Mouse (Mus musculus) liver, embryonic 14.5 days (tissue): ENCODE measurements at regions not wholly inside any gene's neighbourhood (a gene's known extent, or its start where the extent isn't known, plus 50 kb on each side); places are given as distances from the start of the nearest gene placed in this dataset.

Source experiments
- ATAC-seq: fragments of 200-750 bp; cut with Nextera tagmentation; 2 replicates; pipeline ENCODE4 v1.8.0; 2017; ENCODE audit warnings: moderate number of reproducible peaks, mild to moderate bottlenecking, moderate library complexity; ENCODE audit not compliant: insufficient read depth
- DNase-seq, 3 experiments: peaks; one replicate each; pipeline ENCODE4 v3.0.0-alpha.2; 2012 to 2013; ENCODE audit warnings: low read depth in 3 of 3, low spot score in 3 of 3
- H3K27ac ChIP-seq: fragments of 300-500 bp; sonication (generic); 2 replicates; pipeline ENCODE4 v1.5.1; 2014; ENCODE audit warnings: moderate library complexity, mild to moderate bottlenecking, control low read depth, inconsistent platforms
- H3K27me3 ChIP-seq: fragments of 300-500 bp; sonication (generic); 2 replicates; pipeline ENCODE4 v1.6.1; 2014; ENCODE audit warnings: mild to moderate bottlenecking, low read length, moderate library complexity; ENCODE audit not compliant: control insufficient read depth, insufficient read depth
- H3K36me3 ChIP-seq: fragments of 300-500 bp; sonication (generic); replicated peaks from 2 replicates; pipeline ENCODE4 v1.6.1; 2014; ENCODE audit warnings: low read depth; ENCODE audit not compliant: control insufficient read depth, insufficient read depth
- H3K4me1 ChIP-seq, 2 experiments: fragments of 200-500 bp in 1 of 2; fragments of 300-500 bp in 1 of 2; sonication (generic) in 1 of 2; replicated peaks; 2 replicates each; pipeline ENCODE4 v1.6.1; 2012 to 2014; ENCODE audit warnings: antibody characterized with exemption in 1 of 2, inconsistent platforms in 1 of 2, low read length in 1 of 2; ENCODE audit not compliant: control insufficient read depth in 2 of 2, insufficient read depth in 2 of 2
- H3K4me2 ChIP-seq: fragments of 300-500 bp; sonication (generic); 2 replicates; pipeline ENCODE4 v1.6.1; 2014; ENCODE audit warnings: low read depth, mild to moderate bottlenecking, control low read depth, moderate library complexity
- H3K4me3 ChIP-seq, 2 experiments: fragments of 200-500 bp in 1 of 2; fragments of 300-500 bp in 1 of 2; sonication (generic) in 1 of 2; 2 replicates each; pipeline ENCODE4 v1.5.1; 2012 to 2014; ENCODE audit warnings: low read depth in 2 of 2, low read length in 2 of 2, mild to moderate bottlenecking in 2 of 2, control low read depth in 1 of 2, inconsistent platforms in 1 of 2, moderate library complexity in 1 of 2; ENCODE audit not compliant: insufficient read depth in 1 of 2
- H3K9ac ChIP-seq: fragments of 300-500 bp; sonication (generic); replicated peaks from 2 replicates; pipeline ENCODE4 v1.6.1; 2014; ENCODE audit warnings: mild to moderate bottlenecking, control low read depth, moderate library complexity
- H3K9me3 ChIP-seq: fragments of 300-500 bp; sonication (generic); 2 replicates; pipeline ENCODE4 v1.6.1; 2016; ENCODE audit warnings: low read length, mixed read lengths; ENCODE audit not compliant: control insufficient read depth
- CTCF ChIP-seq: IDR thresholded peaks from 2 replicates; pipeline ENCODE4 v1.5.1; 2016; ENCODE audit warnings: antibody characterized with exemption, low read depth, control low read depth
- EP300 ChIP-seq: IDR thresholded peaks from 2 replicates; pipeline ENCODE4 v1.6.1; 2016; ENCODE audit warnings: antibody characterized with exemption, low read depth
- WGBS: fragments of 180-500 bp; shearing (Covaris S2); extraction: QIAGEN DNeasy Blood & Tissue Kit; methylation state at CpG from one replicate; pipeline ENCODE4 v1.1.7; 2014; ENCODE audit not compliant: insufficient replicate concordance; 5-methylcytosine and 5-hydroxymethylcytosine counted together

GRCm38 (mm10) chr1:6984226-6984625 is 2176.5 kb downstream of the Gm37988 start:
- no peak overlapping the region for H3K27ac ChIP-seq
- H3K4me2 ChIP-seq = no peak overlapping the region
- no peaks in the 10 kb centered on the region for H3K4me1 ChIP-seq
- no peaks in the 10 kb centered on the region for H3K9me3 ChIP-seq
- no peak overlapping the region for H3K4me3 ChIP-seq
- H3K9ac ChIP-seq = no peak overlapping the region
- H3K36me3 ChIP-seq = no peaks in the 10 kb centered on the region
- DNase-seq (no peak), ATAC-seq (no peak)
- H3K27me3 ChIP-seq = no peaks in the 10 kb centered on the region
- WGBS = 73% methylated on average over 1 of the region's 1 CpGs
- TF ChIP-seq EP300 = no peak

- H3K27ac ChIP-seq = no peak overlapping the region
- no peaks in the 10 kb centered on the region for H3K9me3 ChIP-seq
- no peaks in the 10 kb centered on the region for H3K27me3 ChIP-seq
- ATAC-seq (no peak), DNase-seq (no peak)
- H3K4me1 ChIP-seq = no peaks in the 10 kb centered on the region
- no peak for TF ChIP-seq EP300
- no peak for TF ChIP-seq CTCF
- no peaks in the 10 kb centered on the region for H3K36me3 ChIP-seq
- H3K9ac ChIP-seq = no peak overlapping the region
- no peak overlapping the region for H3K4me3 ChIP-seq
- no peak overlapping the region for H3K4me2 ChIP-seq
Observed at GRCm38 (mm10) chr1:6997611-6998010, 2189.9 kb downstream of the Gm37988 start.

DNA sequence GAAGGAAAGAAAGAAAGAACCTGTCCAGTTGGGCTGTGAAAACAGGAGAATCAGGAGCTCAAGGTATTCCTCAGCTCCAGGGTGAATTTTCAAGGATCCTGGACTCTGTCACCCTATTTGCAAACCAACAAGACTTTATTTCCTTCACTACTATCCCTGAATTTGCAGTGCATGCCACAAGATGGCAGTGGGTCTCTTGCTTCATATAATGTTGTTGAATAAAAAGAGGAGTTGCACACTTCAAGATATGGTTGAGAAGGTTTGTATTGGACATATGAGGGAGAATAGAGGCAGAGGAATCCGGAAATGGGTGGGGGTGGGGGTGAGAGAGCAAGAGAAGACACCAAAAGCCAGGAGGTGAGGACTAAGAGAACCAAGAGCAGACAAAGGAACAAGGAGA is 2202.5 kb downstream of the Gm37988 start:
- ATAC-seq (no peak), DNase-seq (no peak)
- Histone ChIP-seq H3K4me3 (no peak overlapping the region), H3K4me1 (no peaks in the 10 kb centered on the region), H3K27ac (no peak overlapping the region), H3K9ac (no peak overlapping the region), H3K27me3 (no peaks in the 10 kb centered on the region), H3K4me2 (no peak overlapping the region), H3K36me3 (no peaks in the 10 kb centered on the region), H3K9me3 (no peaks in the 10 kb centered on the region)
- TF ChIP-seq CTCF (peak; percentile 5; the same call in 1 of the 2 replicates), EP300 (no peak)
- WGBS = 17% methylated on average over 1 of the region's 1 CpGs
